Mouse (Mus musculus) heart, postnatal 4 days (tissue): ENCODE measurements at regions not wholly inside any gene's neighbourhood (a gene's known extent, or its start where the extent isn't known, plus 50 kb on each side); places are given as distances from the start of the nearest gene placed in this dataset.

Experiments
- DNase-seq: peaks from one replicate; pipeline ENCODE4 v3.0.0; 2021

DNA sequence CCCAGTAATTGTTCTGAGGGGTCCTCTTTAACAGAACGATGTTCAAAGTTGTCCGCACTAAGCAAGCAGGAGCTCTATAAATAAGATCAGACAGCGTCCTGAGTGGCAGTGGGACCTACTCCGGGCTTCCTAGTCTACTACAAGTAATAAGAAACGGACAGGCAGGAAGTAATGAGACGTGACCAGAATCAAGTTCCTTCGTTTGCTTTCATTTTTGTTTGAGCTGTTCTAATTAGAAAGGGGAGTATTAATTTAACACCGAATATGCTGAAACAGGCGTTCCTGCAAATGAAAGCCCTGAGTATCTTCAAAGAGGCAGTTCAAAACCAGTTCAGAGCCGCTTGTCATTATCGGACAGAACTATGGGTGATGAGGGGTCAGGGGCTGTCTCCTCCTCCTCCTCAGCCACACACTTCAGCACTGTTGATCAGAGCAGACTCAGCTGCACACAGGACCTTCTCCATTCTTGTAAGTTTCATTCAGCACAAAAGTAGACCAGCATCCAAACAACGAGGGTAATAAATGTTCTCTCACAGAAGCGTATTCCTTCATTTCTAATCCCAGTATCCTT is 439.2 kb upstream of the Intu start:
- DNase-seq, result no peak

DNA sequence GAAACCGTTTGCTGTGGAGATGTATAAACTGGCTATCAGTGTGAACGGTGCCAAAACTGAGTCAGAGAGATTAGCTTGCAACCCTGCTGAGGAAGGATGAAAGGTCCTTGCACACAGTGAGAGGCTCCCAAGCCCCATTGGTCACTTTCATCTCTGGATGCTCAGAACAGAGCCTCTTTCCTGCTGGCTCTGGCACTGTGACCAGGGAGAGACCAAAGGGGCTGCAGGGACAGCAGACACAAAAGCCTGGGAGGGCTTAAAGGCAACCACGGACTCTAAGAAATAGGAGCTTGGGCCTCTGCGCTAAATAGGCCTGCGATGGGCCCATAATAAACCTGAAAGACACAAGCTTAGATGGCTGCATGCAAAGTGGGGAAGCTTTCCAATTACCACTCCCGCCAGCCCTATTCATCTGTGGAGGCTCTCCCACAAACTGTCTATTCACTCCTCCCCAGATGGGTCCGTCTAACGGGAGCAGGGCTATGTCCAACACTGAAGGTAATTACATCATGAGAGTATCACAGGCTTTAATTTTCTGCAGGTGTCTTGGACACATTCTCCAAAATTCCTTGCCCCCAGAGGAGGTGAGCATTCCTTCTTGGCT is 438.2 kb upstream of the Intu start:
- no peak for DNase-seq

DNA sequence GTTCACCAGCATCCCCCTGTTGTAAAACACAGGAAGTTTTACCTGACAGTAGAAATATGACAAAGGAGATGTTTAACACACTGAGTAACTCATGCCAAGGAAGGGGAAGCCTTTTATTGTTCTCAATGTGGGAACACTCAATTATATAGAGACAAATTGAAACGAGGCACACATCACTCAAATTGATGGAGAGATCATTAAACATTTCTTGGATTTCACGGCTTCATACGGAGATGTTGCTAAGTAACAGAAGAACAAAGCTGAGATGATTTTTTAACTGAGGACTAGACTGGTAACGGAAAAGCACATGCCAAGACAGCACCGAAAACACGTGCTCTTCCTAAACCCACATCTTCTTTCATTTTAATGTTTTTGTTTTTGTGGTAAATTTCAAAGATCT is 437.0 kb upstream of the Intu start:
- no peak for DNase-seq

DNA sequence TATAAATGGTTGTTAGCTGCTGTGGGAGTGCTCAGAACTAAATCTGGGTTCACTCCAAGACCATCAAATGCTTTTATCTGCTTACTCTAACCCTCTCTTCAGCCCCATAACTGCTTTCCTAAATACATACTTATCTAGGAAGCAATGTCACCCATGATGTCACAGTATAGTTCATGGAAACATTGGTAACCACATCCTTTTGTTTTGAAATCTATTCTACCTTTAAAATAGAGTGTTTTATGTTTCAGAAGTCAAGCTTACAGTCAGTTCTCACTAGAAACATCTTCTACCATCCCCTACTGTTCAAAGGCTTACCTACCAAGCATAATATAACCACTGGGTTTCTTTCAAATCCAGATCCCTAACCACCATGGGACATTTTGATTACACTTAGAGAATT is 436.4 kb upstream of the Intu start:
- no peak for DNase-seq

DNA sequence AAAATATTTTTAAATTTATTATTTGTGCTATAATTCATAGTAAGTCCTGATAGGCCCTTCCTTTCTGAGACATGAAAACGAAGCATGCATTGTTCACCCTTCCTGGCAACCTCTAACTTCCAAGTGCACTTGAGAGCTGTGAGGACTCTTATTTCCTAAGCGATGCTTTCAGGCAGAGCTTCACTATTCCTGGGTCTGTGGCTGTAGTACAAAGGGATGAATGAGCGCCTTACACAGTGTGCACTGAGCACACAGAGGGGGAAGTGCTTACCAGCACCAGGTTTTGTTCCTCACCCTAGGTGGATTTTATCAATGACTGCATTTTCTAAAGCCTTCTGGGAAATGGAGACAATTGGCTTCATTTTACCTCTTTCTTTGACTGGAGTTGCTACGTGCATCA is 428.4 kb upstream of the Intu start:
- DNase-seq, result no peak

DNA sequence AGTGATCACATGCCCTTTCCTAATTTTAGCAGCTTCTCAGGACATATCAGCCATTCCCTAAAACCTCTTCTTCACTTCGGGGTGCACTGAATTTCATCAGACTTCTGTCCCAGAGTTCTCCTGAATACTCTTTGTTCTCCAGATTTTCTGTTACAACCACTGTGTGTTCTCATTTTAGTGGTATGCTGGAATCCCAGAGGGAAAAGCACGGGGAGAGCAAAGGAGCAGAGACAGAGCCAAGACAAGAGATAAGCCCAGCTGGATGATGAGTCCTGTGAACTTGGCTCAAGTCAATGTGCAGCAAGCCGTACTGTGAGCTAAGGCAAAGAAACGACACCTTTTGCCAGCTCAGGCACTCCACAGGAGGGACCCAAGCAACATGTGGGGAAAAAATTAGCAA is 416.3 kb upstream of the Intu start:
- DNase-seq, result peak; percentile 21

DNA sequence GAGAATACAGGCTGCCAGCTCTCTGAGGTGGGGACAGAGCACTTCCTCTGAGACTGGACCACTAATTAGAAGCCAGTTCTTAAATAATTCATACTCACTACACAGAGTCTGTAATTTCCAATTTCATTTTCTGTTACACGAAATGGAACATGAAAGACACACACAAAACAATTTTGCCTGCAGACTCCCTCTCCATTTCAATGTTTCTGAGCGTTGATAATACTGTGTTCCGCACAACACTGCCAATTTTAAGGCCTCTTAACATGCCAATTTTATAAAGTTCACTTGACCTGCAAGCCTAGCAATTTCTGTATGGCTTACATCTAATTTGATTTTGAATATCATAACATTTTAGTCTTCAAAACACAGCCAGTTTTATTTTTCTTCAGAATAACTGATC is 412.5 kb upstream of the Intu start:
- DNase-seq, result no peak

DNA sequence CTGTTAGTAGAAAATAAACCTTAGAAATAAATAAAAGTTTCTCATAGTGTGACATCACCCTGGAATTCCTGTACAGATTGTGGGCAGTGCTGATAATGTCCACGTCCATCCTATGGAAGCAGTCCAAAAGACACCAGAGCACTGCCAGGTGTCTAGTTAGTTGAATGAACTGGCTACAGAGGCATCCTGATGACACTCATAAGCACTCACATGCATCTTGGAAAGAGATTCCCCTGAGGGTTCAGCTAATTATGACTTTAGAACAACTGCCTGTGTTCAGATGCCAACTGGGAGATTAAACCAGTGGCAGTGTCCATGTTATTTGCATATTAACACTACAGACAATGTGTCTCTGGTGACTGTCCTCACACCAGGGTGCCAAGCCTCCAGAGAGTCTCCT is 411.6 kb upstream of the Intu start:
- no peak for DNase-seq

DNA sequence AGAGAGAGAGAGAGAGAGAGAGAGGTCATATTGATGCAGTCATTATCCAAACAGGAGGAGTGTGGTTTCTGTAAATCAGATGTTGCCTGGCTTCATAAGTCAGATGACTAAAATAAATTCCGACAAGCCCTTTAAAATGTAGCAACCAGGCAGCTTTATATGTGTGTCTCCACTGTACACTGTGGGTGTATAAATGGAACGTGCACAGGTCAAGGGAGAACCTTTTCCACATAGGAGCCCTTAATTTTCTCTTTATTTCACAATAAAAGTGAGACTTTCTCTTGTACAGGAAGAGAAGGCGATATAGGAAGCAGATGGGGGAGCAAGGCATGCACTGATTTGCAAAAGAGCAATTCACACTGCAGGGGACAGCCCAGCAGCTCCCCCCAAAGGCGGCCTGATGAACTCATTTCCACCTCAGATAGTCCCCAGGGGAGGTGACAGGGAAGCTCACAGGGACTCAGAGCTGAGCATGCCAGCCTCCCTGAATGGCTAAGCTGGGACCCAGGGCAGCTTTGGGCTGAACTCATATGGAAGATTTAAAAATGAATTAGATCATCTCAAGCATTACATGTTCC is 410.7 kb upstream of the Intu start:
- DNase-seq, result peak; percentile 69

DNA sequence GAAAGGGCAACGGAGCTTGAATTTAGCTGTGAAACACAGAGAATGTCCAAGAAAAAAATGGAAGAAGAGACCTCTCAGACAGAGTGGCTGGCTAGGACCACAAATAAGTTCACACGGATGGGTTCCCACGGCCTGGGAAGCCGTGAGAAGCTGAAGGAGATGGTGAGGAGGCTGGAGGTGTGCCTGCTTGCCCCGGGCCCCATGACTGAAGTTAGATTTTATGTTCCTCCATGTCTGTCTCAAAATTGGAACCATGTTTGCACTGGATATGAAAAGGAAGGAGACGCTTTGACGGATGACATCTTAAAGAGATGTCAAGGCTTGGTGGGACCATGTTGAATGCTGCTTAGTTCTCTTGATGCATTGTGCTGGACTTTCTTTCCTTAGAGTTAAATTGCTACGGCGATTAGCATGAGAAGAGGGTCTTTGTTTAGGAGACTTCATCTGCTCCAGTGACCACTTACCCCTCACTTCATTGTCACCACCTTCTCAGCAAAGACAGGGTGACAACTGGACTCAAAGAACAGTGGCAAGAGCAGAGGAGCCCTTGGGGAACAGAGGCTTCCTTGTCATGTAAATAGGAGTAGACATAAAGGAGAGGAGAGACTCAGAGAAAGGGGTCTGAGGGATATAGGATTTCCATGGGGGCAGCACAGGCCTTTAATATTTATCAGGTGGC is 407.4 kb upstream of the Intu start:
- no peak for DNase-seq

DNA sequence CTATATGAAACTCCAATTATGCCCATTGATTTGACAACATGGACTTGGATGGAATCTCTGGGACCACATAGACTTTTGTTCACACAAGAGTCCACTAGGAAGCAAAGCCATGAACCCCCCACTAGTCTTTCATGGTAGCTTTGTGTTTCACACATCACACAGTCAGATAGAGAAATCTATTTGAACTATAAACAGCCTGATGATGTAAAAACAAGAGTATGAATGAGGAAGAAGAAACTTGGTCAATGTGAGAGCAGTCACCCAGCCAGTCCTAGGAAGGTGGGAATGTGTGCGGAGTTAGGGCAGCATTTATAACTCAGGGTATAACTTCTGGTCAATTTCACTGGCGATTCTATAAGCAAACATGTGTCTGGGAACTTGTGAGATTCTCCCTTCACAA is 404.2 kb upstream of the Intu start:
- DNase-seq, result no peak

DNA sequence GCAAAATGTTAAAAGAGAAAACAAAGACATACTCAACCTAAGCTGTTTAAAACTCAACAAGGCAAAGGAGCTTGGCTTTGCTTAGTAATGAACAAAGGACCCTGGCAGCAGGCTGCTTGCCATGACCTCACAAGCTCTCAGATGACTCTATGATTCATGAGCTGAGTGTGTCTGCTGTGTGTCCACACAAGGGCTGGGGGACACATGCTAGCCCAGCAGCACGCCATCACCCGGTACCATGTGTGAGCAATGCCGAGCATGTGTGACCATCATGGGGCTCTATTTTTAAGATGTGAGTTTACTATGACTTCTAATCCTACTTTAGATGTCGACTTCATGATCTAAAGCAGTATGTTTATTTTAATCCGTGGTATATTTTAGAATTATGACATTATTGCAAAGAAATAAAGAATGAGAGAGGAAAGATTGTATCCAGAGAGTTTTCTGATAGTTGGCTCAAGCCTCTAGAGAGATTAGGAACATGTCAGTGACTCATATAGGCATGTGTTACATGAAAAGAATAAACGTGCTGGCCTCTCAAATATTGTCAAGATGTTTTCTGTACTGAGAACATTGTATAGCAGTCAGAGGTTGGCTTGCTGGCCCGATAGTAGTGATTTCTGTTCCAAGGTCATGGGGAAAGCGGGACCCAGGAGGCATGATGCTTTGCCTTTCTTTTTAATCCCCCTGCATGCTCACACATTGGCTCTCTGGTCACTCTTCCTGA is 400.1 kb upstream of the Intu start:
- DNase-seq, result no peak

DNA sequence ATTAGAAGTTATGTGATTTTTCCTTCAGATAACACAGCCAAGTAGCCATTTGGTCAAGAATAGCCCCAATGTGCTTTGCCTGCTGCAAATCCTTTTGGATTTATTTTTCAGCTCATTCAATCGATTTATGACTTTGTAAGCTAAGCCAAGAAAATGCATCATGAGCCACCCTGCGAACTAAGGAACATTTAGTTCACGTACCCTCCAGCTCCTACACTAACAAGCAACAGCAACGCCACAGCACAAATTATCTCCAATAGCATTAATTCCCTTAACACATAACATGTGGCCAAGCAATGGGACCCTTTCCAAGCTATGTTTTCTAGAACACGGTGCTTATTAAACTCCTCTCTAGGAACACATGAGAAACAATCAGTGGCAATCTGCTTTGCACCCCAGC is 392.4 kb upstream of the Intu start:
- no peak for DNase-seq

DNA sequence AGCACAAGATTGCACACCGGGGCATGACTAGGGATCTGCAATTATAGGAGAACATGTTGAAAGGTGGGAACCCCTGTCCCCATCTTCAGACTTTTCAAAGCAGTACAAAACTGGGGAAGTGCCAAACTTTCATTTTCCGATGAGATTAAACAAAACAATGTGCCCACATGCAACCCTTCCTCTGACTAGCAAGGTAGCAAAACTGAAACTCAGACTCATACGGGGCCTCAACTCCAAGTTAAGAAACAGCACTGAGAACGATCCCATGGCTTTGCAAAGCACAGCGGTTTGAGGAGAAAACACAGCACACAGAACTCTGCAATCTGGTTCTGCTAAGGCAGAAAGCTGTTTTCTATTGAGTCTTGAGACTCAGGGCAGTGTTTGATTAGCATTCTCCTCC is 388.9 kb upstream of the Intu start:
- DNase-seq, result no peak

DNA sequence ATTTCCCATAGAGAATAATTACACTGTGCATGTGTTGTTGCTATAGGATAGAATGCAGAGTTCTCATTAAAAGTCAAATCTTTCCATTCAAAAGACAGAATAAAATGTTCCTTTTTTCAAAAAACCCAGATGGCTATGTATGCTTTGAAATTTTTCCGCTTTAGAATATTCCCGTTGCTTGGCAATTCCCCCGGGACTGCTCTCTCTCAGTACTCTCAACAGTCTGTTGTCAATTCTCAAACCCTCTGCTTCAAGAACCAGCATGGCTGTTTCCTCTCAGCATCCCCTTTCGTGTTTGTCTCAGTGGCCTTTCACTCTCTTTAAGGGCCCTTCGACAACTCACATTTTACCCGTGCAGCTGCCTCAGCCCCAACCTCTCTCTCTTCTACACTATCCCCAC is 372.5 kb upstream of the Intu start:
- DNase-seq, result no peak

DNA sequence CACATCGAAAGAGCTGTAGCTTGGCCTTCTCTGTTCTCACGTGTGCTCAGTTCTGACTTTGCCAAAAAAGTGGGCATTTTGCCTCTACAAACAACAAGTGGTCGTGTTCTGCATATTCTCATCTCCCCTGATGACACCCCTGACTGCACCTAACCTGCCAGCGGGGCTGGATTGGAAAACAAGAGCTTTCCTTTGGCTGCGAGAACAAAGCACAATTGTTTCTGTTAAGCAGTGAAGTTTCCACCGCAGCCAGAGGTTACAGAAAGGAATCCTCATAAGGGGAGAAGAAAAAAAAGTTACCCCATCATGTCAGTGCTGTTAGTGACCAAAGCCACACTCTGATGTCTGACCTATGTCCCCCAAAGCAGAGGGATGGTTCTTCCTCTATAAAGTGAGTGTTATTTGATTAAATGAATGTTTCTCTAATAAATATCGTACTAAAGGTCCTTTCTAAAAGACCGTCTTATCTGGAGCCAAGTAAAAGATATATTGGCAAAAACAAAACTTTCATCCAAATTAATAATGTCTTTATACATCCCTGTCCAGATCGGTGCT is 371.4 kb upstream of the Intu start:
- peak; percentile 19 for DNase-seq

DNA sequence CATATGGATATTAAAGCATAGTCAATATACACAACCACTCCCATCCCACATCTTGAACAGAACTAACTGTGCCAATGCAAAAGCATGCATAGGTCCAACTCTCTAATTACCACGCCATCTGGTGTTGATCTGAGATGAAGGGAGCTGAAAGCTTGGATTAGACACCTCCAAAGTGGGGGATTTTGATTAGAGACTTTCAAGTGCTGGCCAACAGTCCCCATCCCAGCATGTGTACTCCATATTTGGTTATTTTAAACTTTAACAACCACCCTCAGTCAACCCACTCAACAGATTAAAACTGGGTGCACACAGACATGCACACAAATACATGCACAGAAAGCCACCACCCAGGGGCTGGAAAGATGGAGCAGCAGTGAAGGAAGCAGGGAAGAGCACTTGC is 366.9 kb upstream of the Intu start:
- DNase-seq, result no peak

DNA sequence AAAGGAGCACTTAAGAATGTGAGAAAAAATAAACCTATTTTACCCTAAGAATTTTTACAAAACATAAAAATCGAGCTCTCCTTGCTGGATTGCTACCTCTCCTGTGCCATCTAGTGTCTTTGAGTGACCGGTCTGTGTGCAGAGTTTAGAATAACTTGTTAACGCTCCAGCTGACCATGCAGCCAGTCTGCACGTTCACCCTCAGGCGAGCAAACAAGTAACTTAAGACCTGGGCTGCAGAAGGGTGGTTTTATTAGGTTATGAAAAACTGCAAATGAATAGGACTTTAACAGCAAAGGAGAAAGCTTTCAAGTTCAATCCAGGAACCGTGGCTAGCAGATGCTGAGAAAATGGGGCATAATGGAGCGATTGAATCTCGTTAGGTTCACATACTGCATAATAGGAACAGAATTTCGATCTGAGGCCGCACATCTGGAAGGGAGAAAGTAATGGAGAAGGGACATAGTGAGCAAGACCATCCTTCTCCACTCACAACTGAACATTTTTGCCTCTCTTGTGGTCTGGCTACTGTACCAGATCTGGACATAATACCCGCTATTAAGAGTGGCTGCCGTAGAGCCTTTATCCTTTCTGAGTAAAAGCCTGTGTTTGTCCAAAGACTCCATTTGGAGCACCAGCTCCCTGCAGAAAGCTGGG is 363.0 kb upstream of the Intu start:
- no peak for DNase-seq

DNA sequence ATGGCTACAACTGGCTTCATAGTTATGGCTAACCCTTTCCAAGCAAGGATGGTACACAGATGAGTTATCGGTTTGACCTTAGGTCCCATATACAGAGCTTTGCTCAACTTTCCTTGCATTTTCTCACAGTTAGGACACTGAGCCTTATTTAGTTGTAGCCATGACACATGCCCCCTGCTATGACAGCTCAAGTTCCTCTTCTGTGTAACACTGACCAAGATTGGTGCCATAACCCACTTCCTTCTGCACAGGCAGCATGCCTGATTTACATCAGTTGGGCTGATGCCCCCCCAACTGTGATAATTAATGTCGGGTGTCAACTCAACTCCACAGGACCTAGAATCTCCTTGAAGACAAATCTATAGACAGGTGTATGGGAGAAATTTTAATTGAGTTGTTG is 361.5 kb upstream of the Intu start:
- DNase-seq, result no peak

DNA sequence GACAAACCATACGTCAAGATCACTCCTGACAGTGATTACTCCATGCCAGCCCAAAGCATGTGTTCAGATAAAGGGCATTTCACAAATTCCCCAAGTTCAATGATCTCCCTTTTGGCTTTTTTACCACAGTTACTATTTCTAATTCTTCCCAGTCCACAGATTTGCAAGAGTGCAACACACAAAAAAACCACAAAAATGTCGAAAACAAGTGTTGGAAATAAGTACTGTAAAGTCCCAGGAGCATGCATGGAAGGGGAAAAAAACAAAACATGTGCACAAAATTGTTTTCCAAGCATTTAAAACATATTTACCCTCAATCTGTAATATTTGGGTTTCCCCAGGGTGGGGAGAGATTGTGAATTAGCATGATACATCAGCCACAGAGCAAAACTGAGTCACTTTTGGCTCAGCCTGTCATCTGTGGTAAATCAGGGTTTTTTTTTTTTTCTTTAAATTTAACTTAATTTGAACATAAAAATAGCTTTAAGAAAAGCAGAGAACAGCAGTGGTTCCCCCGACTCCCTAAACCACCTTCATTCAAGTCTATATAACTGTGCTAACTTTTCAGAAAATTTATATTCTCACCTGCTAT is 351.3 kb upstream of the Intu start:
- no peak for DNase-seq

DNA sequence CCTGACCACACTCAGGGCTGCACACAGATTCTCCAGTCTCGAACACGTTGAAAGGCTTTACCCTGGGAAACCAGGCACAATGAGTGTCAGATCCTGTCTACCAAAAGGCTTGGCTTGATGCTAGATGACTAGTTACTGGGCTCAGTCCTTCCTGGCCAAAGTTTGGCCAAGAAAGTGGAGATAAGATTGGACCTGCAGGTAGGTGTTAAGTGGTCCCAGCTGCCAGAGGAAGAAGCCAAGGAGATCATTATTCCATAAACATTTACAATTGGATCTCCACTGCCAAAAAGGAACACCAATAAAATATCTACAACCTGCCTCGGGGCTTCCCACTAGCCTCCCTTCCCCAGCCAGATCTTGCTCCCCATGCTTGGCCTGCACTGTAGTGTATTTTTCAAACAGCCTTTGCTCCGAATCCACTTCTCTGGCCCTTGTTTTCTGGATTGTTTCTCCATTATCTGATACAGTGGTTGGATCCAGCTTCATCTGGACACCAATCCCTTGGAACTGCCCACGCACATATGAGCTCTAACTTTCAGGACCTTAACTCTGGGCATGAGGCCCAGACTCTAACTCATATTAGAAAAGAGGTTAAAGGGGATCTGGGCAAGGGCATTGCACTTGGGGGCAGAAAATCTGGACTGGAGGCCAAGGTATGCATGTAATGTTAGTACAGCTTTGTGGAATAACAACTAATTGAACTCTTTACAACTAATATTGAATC is 345.3 kb upstream of the Intu start:
- DNase-seq, result no peak

DNA sequence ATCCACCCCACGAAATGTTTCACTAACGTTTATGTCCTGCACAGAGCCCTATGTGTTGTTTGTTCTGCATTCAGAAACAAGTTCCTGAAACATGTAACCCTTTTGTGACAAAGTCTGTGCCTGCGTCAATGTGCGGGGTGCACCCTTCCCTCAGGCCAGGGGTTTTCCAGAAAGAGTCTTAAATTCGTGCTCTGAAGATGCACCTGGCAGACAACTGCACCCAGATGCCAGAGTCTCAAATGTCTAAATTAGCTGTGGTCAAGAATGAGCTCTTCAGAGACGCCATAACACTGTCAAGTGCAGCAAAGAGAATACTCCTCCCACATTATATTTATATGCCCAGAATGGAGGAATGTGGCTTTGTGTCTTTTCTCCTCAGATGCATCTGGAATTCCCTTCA is 341.6 kb upstream of the Intu start:
- DNase-seq, result no peak
